Comparison of ENCODE assay signal across 25 mouse cellular contexts in genomic region chr16:32124020-32124419, GRCm38 (mm10). TPM values are rescaled to one million over a fixed set of nuclear protein-coding genes. Genes with fewer than 3 reads are reported as not detected.
DNase-seq lines count a peak whose midpoint lies in the region; ATAC-seq and TF ChIP-seq lines count a peak whose summit lies in the region.
"Had no signal": no experiment of that assay in that cellular context is flagged by ENCODE, and none has a peak within 500 bp of the region (broad histone marks: within the 10 kb centered on the region; RNA-seq: fewer than 3 reads in every experiment).

No protein-coding gene starts in this region.

- no peaks in the 10 kb centered on the region for H3K36me3 ChIP-seq in kidney, embryonic 15.5 days
- H3K36me3 ChIP-seq in liver, postnatal 0 days (replicated peaks; ENCODE audit: insufficient read depth, low read length): no peaks in the 10 kb centered on the region
- H3K36me3 ChIP-seq in E14TG2a.4 (ENCODE audit: insufficient read depth, low read length): no peaks in the 10 kb centered on the region
- H3K36me3 ChIP-seq: embryonic facial prominence, embryonic 13.5 days; forebrain, embryonic 12.5 days; hindbrain, embryonic 13.5 days had no signal

- 0 out of 2 replicates have a peak overlapping the region, but pooled peaks have one; percentile 60 for H3K27ac ChIP-seq in kidney, embryonic 15.5 days
- H3K27ac ChIP-seq in liver, postnatal 0 days (ENCODE audit: low read depth): peak overlapping the region; percentile 69; the same call in 1 of the 2 replicates
- H3K27ac ChIP-seq: embryonic facial prominence, embryonic 13.5 days; forebrain, embryonic 12.5 days; hindbrain, embryonic 13.5 days; hindbrain, postnatal 0 days had no signal

- H3K9ac ChIP-seq in kidney, embryonic 15.5 days: no peak overlapping the region
- no peak overlapping the region for H3K9ac ChIP-seq in liver, postnatal 0 days (replicated peaks)
- H3K9ac ChIP-seq: embryonic facial prominence, embryonic 13.5 days; forebrain, embryonic 12.5 days; hindbrain, embryonic 13.5 days had no signal

- no peaks in the 10 kb centered on the region for H3K9me3 ChIP-seq in kidney, embryonic 15.5 days (replicated peaks)
- H3K9me3 ChIP-seq in liver, postnatal 0 days (ENCODE audit: low read length): 0 out of 2 replicates have a peak, but pooled peaks cover 3% of the 10 kb centered on the region
- H3K9me3 ChIP-seq in E14TG2a.4 (ENCODE audit: low read length): no peaks in the 10 kb centered on the region
- H3K9me3 ChIP-seq: embryonic facial prominence, embryonic 13.5 days; forebrain, embryonic 12.5 days; hindbrain, embryonic 13.5 days had no signal

- no peaks in the 10 kb centered on the region for H3K27me3 ChIP-seq in kidney, embryonic 15.5 days
- H3K27me3 ChIP-seq in liver, postnatal 0 days (ENCODE audit: insufficient read depth, low read length): no peaks in the 10 kb centered on the region
- no peaks in the 10 kb centered on the region for H3K27me3 ChIP-seq in E14TG2a.4 (ENCODE audit: insufficient read depth, low read length)
- H3K27me3 ChIP-seq: embryonic facial prominence, embryonic 13.5 days; forebrain, embryonic 12.5 days; hindbrain, embryonic 13.5 days had no signal

- no peak overlapping the region for H3K4me3 ChIP-seq in kidney, embryonic 15.5 days (replicated peaks)
- no peak overlapping the region for H3K4me3 ChIP-seq in liver, postnatal 0 days (ENCODE audit: low read depth, low read length)
- H3K4me3 ChIP-seq in E14TG2a.4 (replicated peaks; ENCODE audit: low read length): peak overlapping the region; percentile 54; the same call in 1 of the 2 replicates
- H3K4me3 ChIP-seq: embryonic facial prominence, embryonic 13.5 days; forebrain, embryonic 12.5 days; hindbrain, embryonic 13.5 days had no signal

- TF ChIP-seq CTCF in liver, postnatal 0 days (IDR thresholded peaks at IDR 0.05; ENCODE audit: low read depth): no peak
- no peak for TF ChIP-seq CTCF in E14TG2a.4 (conservative IDR thresholded peaks at IDR 0.05; ENCODE audit: low read length)

- no peak for DNase-seq in kidney, adult 11 months
- no peak for DNase-seq in liver, postnatal 0 days
- no peak for DNase-seq in liver
- no peak for DNase-seq in gastrocnemius, adult 8-10 months (ENCODE audit: low spot score in 2 of 2)
- no peak for DNase-seq in adrenal gland, postnatal 4 days (ENCODE audit: low spot score in 2 of 2)
- DNase-seq: cerebellum, adult 18-20 months; cerebellum, adult 9-11 months; cerebellum, postnatal 36 days; gastrocnemius, postnatal 14 days; heart, postnatal 14 days had no signal

- TF ChIP-seq EP300 in liver, postnatal 0 days (IDR thresholded peaks at IDR 0.05; ENCODE audit: low read depth): no peak

- H3K4me1 ChIP-seq in kidney, embryonic 15.5 days: no peaks in the 10 kb centered on the region
- H3K4me1 ChIP-seq in liver, postnatal 0 days (ENCODE audit: insufficient read depth): peaks cover 3% of the 10 kb centered on the region; the same call in 1 of the 2 replicates
- peaks cover 71% of the 10 kb centered on the region for H3K4me1 ChIP-seq in E14TG2a.4 (replicated peaks; ENCODE audit: low read depth, low read length)
- H3K4me1 ChIP-seq: embryonic facial prominence, embryonic 13.5 days; forebrain, embryonic 12.5 days; hindbrain, embryonic 13.5 days had no signal

- ATAC-seq in kidney, embryonic 15.5 days (replicated peaks; ENCODE audit: low FRiP score): no peak
- ATAC-seq in liver, postnatal 0 days: no peak
- ATAC-seq: forebrain, embryonic 16.5 days; hindbrain, postnatal 0 days had no signal

- H3K4me2 ChIP-seq in kidney, embryonic 15.5 days: no peak overlapping the region
- H3K4me2 ChIP-seq in liver, postnatal 0 days (ENCODE audit: low read depth, low read length): no peak overlapping the region
- H3K4me2 ChIP-seq: embryonic facial prominence, embryonic 13.5 days; forebrain, embryonic 12.5 days; hindbrain, embryonic 13.5 days had no signal

- WGBS in kidney, embryonic 15.5 days: 86% methylated on average over 7 of the region's 7 CpGs
- 87% methylated on average over 7 of the region's 7 CpGs for WGBS in liver, postnatal 0 days (ENCODE audit: insufficient replicate concordance)

RNA-seq across cellular contexts. Expression of gene Cep19, which starts 24.4 kb away (rescaled TPM):
- polyA plus RNA-seq in kidney, embryonic 15.5 days (2015; fragmentation: Nextera tagmentation; extraction: Ambion mirVana): 38.3 and 39.8 TPM in 2 replicates
- 5.3 and 5.4 TPM in 2 replicates for polyA plus RNA-seq in liver, postnatal 0 days (2015; fragmentation: Nextera tagmentation; extraction: Ambion mirVana)
- 10 to 100 TPM in 2 of 4 experiments, 1 to 10 TPM in 2; 9.5 to 11.1 (median 10.2) TPM for total RNA-seq in gastrocnemius, adult 8-10 months (2022)
- 10 to 100 TPM; 14.5 to 16.2 TPM for total RNA-seq in adrenal gland, postnatal 4 days (2021)

RNA-seq across cellular contexts. Expression of gene Pigx, which starts 24.5 kb away (rescaled TPM):
- polyA plus RNA-seq in kidney, embryonic 15.5 days (2015; fragmentation: Nextera tagmentation; extraction: Ambion mirVana): 127 and 131 TPM in 2 replicates
- polyA plus RNA-seq in liver, postnatal 0 days (2015; fragmentation: Nextera tagmentation; extraction: Ambion mirVana): 65.3 and 66.6 TPM in 2 replicates
- total RNA-seq in gastrocnemius, adult 8-10 months (2022): 10 to 100 TPM; 11.3 to 17.4 (median 11.7) TPM
- total RNA-seq in adrenal gland, postnatal 4 days (2021): 10 to 100 TPM; 39.0 to 39.2 TPM

RNA-seq across cellular contexts. Expression of gene Nrros, which starts 41.4 kb away (rescaled TPM):
- polyA plus RNA-seq in kidney, embryonic 15.5 days (2015; fragmentation: Nextera tagmentation; extraction: Ambion mirVana): 17.7 and 17.8 TPM in 2 replicates
- 18.5 and 20.5 TPM in 2 replicates for polyA plus RNA-seq in liver, postnatal 0 days (2015; fragmentation: Nextera tagmentation; extraction: Ambion mirVana)
- total RNA-seq in gastrocnemius, adult 8-10 months (2022): 1 to 10 TPM in 2 of 4 experiments, under 1 TPM in 2; 0.56 to 1.7 (median 1.2) TPM
- 10 to 100 TPM; 12.3 to 13.7 TPM for total RNA-seq in adrenal gland, postnatal 4 days (2021)
- polyA plus RNA-seq: C2C12 had no signal

RNA-seq across cellular contexts. Expression of gene Pak2, which starts 44.9 kb away (rescaled TPM):
- polyA plus RNA-seq in kidney, embryonic 15.5 days (2015; fragmentation: Nextera tagmentation; extraction: Ambion mirVana): 37.5 and 39.0 TPM in 2 replicates
- polyA plus RNA-seq in liver, postnatal 0 days (2015; fragmentation: Nextera tagmentation; extraction: Ambion mirVana): 9.1 and 10.3 TPM in 2 replicates
- total RNA-seq in gastrocnemius, adult 8-10 months (2022): 10 to 100 TPM; 11.8 to 14.2 (median 13.3) TPM
- 10 to 100 TPM; 54.8 to 57.8 TPM for total RNA-seq in adrenal gland, postnatal 4 days (2021)

RNA-seq across cellular contexts. Expression of gene Bex6, which starts 55.6 kb away (rescaled TPM):
- not detected in 2 replicates for polyA plus RNA-seq in kidney, embryonic 15.5 days (2015; fragmentation: Nextera tagmentation; extraction: Ambion mirVana)
- 0.94 and 1.2 TPM in 2 replicates for polyA plus RNA-seq in liver, postnatal 0 days (2015; fragmentation: Nextera tagmentation; extraction: Ambion mirVana)
- not detected for total RNA-seq in gastrocnemius, adult 8-10 months (2022)
- not detected for total RNA-seq in adrenal gland, postnatal 4 days (2021)
- total RNA-seq: adrenal gland, adult 18-20 months; adrenal gland, postnatal 14 days; gastrocnemius, postnatal 14 days; heart, postnatal 14 days; hindbrain, postnatal 0 days; MEL had no signal
- polyA plus RNA-seq: activated CD4-positive, CD25-positive, alpha-beta regulatory T cell, adult 4 months; C2C12; embryonic facial prominence, embryonic 13.5 days; forebrain, embryonic 12.5 days; forebrain, embryonic 16.5 days; frontal cortex, adult 2 months; gonadal fat pad, adult 2 months; heart, embryonic 14.5 days; hindbrain, embryonic 13.5 days; hindbrain, postnatal 0 days had no signal

Comparison
In these comparisons a context has a peak if more than half of its experiments do, and no peak if none do; other contexts are left out.
1. RNA of gene Nrros, which starts 41.4 kb away (total RNA-seq): 12.3 to 13.7 TPM in adrenal gland, postnatal 4 days; 0.56 to 1.7 TPM in gastrocnemius, adult 8-10 months; every median in the first group is over 4 times any median in the second.